Mouse (Mus musculus): ENCODE results near the gene Retsat.

Gene Retsat

GRCm38 (mm10) chr6:72588307-72588706, 10.0 kb upstream of the Retsat start:
- DNase-seq (ENCODE audit: low spot score in 2 of 2) = no peak

DNA sequence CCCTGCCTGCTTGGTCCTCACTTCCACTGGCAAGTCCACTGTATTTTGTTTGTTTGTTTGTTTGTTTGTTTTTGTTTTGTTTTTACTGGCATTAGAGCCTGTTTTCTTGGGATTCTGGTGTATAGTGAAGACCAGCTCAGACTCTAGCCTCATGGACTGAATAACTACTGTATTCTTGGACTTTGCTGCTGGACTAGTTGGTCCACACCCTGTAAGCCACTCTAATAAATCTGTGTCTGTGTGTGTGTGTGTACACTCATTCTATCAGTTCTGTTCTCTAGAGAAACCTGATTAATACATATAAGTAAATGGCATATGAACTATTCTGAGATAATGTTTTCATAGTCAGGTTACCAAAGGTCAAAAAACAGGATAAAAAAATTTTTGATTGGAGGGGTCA, 8.2 kb upstream of the Retsat start:
- DNase-seq (ENCODE audit: low spot score in 2 of 2) = no peak

DNA sequence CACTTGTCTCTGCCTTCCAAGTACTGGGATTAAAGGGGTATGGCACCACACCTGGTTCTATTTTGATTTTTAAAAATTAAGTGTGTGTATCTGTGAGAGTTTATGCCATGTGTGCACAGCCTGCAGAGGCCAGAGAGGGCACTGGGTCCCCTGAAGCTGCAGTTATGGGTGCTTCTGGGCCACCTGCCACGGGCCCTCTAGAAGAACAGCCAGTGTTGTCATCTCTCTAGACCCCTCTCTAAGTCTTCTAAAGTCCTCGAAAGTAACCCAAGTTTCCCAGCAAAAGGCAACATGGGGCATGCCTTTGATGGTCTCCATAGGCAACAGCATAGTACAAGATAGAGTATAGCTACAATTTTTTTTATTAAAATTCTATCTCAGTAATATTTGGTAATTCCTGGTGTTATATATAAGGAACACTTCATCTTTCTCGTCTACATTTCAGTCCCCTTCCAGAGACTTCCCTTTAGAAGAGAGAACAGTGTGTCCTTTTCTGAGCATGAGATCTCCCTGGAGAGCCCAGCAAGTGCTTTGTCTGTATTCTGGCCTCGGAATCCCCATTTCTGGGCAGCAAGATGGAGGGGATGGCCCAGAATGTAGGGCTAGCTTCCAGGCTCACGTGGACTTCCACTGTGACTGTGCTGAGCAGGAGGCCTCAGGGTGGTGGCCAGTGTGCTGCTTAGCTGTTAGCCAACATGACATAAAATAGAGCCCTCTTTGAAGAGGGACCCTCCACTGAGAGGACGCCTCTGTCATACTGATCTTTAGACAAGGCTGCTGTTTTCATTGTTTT, 5.1 kb upstream of the Retsat start:
- peak; percentile 74 to 88 for DNase-seq (ENCODE audit: low spot score in 2 of 2)

GRCm38 (mm10) chr6:72593914-72594313, 4.4 kb upstream of the Retsat start:
- DNase-seq (ENCODE audit: low spot score in 2 of 2) = no peak

DNA sequence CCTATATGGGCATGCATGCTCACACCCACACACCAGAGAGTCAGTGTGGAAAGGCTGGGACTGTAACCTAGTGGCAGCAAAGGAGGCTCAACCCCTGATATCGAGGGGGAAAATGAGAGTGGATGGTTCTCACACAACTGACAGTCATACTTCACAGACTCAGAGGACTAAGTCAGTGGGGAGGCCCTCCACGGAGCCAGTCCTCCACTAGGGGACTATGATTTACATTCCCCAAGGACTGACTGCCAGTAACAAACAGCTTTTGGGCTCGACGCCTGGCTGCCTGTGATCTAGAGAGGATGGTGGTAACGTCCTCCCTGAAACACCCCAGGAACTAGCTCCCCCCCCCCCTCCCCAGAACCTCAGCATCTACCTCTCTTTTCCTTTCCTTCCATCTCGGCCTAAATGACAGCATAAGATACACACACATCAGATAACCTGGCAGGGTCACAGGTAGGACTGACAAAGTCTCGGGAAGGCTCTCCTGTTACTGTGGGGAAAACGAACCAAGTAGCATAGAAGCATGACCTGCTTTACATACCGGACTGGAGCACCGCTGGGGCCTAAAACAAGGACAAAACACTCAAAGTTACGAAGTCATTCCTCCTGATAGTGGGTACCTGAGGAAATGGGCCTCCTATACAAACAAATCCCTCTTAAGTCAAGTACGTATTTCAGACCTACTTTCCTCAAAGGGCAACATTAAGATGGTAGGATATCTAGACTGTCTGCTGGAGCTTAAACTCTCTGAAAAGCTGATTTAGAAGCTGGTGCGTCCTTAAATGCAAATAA, 996 bp upstream of the Retsat start:
- peak; percentile 28 to 37 for DNase-seq (ENCODE audit: low spot score in 2 of 2)

DNA sequence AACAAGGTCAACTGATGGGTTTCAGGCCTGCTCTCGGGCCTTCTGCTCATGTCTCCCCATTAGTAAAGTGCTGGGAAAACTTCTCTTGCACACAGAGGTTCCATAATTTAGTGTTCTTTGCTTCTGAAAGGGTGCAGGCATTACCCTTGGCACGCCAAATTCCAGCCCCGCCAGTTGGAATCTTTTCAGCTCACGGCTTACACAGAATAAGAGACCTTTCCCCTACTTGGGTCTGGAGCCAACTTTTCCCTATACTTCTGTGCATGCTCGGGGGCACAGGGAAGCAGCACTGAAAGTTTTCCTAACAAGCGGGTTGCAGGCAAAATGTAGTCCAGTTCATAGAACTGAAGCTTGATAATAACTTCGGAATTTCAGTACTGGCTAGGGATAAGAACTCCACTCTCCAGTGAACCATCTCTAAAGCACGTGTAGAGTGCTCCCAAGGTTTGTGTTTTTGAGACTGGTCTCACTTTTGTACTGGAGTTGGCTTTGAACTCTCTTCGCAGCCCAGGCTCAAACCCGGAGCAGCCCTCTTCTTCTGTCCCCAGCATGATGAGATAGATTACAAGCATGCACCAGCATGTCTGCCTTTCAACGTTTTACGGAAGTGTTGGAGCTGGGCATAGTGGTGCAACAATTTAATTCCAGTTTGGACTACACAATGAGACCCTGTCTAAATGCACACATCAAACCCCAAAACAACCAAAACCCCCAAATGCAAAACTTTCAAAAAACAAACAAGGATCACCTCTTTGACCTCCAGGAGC, 699 bp downstream of the Retsat start:
- DNase-seq (ENCODE audit: low spot score in 2 of 2) = peak in 1 of 2 experiments; percentile 68

DNA sequence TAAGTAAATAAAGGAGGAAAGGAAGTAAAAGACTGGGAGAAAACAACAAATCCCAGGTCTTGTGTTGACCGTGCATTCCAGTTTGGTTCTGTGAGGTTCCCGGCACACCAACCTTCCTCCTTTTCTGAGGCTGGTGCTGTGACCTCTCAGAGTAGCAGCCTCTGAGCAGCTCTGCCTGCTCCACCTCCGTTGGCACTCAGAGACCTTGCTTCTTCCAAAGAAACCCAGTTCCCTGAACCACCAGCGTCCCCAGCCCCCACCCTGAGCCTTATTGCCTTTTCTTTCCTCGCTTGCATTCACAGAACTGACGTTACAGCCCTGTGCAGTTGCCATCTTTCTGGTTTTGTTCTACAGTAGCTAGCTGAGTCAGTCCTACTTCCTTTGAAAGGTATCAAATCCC, 1.9 kb downstream of the Retsat start:
- no peak for DNase-seq (ENCODE audit: low spot score in 2 of 2)

DNA sequence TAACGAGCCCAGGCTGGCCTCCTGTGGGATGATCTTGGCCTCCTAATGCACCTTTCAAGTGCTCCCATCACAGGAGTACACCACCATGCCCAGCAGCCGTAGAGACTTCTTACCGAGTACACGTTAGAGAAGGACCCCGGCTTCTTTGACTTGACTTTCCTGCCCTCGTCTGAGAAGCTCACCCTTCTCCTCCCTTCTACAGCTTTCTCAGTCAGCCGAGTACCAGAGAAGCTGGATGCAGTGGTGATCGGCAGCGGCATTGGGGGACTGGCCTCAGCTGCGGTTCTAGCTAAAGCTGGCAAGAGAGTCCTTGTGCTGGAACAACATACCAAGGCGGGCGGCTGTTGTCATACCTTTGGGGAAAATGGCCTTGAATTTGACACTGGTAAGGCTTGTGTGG, 2.5 kb downstream of the Retsat start:
- DNase-seq (ENCODE audit: low spot score in 2 of 2) = no peak

DNA sequence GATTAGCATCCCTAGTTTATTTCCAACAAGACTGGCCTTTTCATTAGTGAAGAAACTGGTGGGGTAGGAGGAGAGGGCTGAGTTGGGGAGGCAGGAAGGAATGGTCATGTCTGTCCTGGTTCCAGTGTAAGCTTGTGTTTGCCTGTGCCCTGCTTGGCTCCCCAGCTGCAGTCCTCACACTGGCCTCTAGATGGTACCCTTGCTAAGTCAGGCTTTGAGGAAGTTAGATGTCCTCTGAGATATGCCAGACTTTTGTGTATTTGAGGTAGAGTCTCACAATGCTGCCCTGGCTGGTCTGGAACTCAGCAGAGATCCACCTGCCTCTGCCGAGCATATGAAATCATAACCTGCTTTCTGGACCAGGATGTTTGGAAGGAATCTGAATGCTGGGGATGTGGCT, 3.5 kb downstream of the Retsat start:
- DNase-seq (ENCODE audit: low spot score in 2 of 2) = peak; percentile 58 to 77

DNA sequence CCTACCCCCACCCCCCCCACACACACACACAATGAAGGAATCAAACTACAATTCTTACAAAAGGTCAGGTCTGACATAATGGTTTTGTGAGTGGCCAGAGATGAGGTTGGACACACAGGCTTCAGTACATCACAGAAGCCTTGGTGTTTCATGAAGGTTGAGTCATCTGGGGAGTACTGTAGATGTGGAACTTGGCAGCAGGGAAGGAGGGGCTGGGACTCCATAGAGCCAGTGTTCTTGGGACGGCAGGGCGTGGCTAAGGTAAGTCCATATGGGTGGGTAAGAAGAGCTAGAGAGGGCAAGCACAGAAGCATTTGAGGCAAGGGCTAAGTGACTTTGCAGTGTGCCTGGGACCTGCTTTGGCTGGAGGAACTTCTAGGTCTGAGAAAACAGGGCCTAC, 5.8 kb downstream of the Retsat start:
- DNase-seq (ENCODE audit: low spot score in 2 of 2) = no peak

- no peak for DNase-seq (ENCODE audit: low spot score in 2 of 2)
Measured at GRCm38 (mm10) chr6:72607060-72607459, 8.8 kb downstream of the Retsat start.

DNA sequence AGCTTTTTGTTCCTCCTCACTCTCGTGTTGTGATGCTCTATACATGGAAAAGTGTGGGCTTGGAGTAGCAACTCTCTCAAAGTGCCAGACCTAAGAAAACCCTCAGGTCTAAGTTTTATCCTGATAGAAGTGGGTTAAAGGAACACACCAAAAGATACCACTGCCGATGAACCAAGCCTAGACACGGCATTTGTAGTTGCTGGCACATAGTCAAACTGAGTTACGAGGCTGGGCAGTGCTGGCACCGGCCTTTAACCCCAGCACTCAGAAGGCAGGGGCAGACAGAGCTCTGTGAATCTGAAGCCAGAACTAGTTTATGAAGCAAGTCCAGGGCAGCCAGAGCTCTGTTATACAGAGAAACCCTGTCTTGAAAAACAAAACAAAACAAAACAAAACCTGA, 9.4 kb downstream of the Retsat start:
- no peak for DNase-seq (ENCODE audit: low spot score in 2 of 2)

- DNase-seq (ENCODE audit: low spot score in 2 of 2) = no peak
Measured at GRCm38 (mm10) chr6:72608662-72609184, 10.4 kb downstream of the Retsat start.

- DNase-seq (ENCODE audit: low spot score in 2 of 2) = no peak
Measured at GRCm38 (mm10) chr6:72610261-72610660, 12.0 kb downstream of the Retsat start.

DNA sequence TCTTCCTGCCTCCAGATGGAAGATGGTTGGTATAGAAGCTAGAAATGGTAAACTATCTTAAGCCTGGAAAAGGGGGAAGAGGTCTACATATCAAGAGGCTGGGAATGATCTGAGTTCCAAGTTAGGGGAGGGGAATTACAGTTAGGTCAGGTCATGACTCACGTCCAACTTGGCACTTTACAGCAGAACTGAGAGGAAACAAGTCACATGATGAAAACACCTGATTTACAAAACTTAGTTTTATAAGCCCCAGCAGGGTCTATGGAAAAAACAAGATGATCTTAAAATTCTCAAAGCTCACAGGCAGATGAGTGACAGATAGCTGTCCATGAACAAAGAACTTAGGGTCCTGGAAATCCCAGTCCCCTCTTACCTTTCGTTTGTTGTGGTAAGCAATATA, 16.9 kb downstream of the Retsat start:
- DNase-seq (ENCODE audit: low spot score in 2 of 2) = no peak

GRCm38 (mm10) chr6:72615561-72616375, 17.5 kb downstream of the Retsat start:
- DNase-seq (ENCODE audit: low spot score in 2 of 2) = no peak

- peak; percentile 89 to 93 for DNase-seq (ENCODE audit: low spot score in 2 of 2)
Measured at GRCm38 (mm10) chr6:72616643-72617288, 18.5 kb downstream of the Retsat start, which contains the start of gene Tgoln1. TSS of gene Tgoln1 (minus strand) at chr6:72617000.

DNA sequence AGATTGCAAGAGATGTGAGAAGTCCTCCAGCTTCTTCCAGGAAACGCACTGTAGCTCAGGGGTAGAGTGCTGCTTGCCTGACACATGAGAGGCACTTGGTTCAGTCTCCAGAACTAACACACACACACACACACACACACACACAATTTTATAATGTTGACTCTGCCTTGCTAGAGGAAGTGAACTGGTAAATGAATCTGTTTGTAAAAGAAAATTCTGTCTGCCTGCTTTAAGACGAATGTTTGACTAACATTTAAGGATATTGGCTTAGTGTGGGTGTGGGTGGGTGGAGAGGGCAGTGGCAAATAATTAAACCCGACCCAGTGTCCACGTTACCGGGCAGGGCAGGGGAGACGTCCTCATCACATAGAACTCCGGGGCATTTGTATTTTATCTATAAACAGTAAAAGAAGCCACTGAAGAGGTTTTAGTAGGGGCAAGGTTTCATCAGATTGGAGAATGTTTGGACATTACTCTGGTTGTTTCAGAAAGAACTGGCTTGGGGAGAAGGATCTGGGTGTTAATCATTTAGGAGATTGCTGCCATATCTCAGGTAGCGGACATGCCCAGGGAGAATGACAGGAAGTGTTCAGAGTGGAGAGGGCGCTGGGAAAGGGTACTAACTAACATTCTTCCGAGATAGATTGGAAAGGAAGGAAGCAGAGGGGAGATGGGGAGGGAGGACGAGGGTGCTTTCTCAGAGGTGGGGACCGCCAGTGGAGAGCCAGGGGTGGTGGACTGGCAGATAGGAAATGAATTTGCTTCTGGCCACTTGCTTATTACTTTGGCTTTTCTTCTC, 21.7 kb downstream of the Retsat start:
- DNase-seq (ENCODE audit: low spot score in 2 of 2) = no peak

- no peak for DNase-seq (ENCODE audit: low spot score in 2 of 2)
Measured at GRCm38 (mm10) chr6:72620920-72621319, 22.6 kb downstream of the Retsat start.

DNA sequence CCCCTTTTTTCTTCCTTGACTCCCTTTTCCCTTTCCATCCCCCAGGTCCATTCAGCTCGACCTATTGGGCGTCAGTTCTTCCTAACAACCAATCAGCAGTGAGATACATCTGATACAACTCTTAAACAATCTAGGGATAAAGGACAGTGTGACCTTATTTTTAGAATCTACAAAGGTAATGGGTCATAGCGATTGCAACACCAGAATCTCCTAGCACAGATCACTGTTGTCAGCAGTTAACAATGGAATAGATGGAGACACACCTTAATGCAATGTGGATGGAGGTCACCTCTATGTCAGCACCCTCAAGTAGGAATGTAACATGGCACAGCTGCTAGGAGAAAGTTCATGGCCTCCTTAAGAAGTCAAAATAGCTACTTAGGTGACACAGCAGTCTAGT, 24.6 kb downstream of the Retsat start:
- no peak for DNase-seq (ENCODE audit: low spot score in 2 of 2)
